Mouse (Mus musculus) kidney, embryonic 15.5 days (tissue): ENCODE results near the gene Sfn. TPM values are rescaled to one million over a fixed set of nuclear protein-coding genes. Genes with fewer than 3 reads are reported as not detected.

Experiments used
- ATAC-seq: fragments of 200-750 bp; cut with Nextera tagmentation; replicated peaks from 2 replicates; pipeline ENCODE4 v1.8.0; 2017; ENCODE audit warnings: moderate TSS enrichment; ENCODE audit not compliant: low FRiP score
- H3K27ac ChIP-seq: fragments of 300-500 bp; sonication (generic); 2 replicates; pipeline ENCODE4 v1.5.1; 2015; ENCODE audit warnings: mild to moderate bottlenecking, inconsistent platforms
- H3K27me3 ChIP-seq: fragments of 300-500 bp; sonication (generic); 2 replicates; pipeline ENCODE4 v1.6.1; 2015; ENCODE audit warnings: inconsistent platforms
- H3K36me3 ChIP-seq: fragments of 300-500 bp; sonication (generic); 2 replicates; pipeline ENCODE4 v1.6.1; 2015; ENCODE audit warnings: inconsistent platforms
- H3K4me1 ChIP-seq: fragments of 300-500 bp; sonication (generic); 2 replicates; pipeline ENCODE4 v1.6.1; 2015; ENCODE audit warnings: inconsistent platforms
- H3K4me2 ChIP-seq: fragments of 300-500 bp; sonication (generic); 2 replicates; pipeline ENCODE4 v1.6.1; 2015; ENCODE audit warnings: moderate library complexity, mild to moderate bottlenecking, inconsistent platforms
- H3K4me3 ChIP-seq: fragments of 300-500 bp; sonication (generic); replicated peaks from 2 replicates; pipeline ENCODE4 v1.5.1; 2015; ENCODE audit warnings: mild to moderate bottlenecking, inconsistent platforms
- H3K9ac ChIP-seq: fragments of 300-500 bp; sonication (generic); 2 replicates; pipeline ENCODE4 v1.6.1; 2015; ENCODE audit warnings: mild to moderate bottlenecking, inconsistent platforms
- H3K9me3 ChIP-seq: fragments of 300-500 bp; sonication (generic); replicated peaks from 2 replicates; pipeline ENCODE4 v1.6.1; 2016; ENCODE audit warnings: inconsistent platforms
- WGBS: fragments of 180-500 bp; shearing (Covaris S2); methylation state at CpG from one replicate; pipeline ENCODE4 v1.1.7; 2015; ENCODE audit warnings: mixed read lengths; 5-methylcytosine and 5-hydroxymethylcytosine counted together
- polyA plus RNA-seq: library from polyadenylated mRNA; unstranded; fragments of >200 nt; fragmentation: Nextera tagmentation; extraction: Ambion mirVana; gene quantifications from 2 replicates; pipeline ENCODE4 v1.2.1, GENCODE M21; 2015

The Sfn gene
- polyA plus RNA-seq, 1 experiment from 2014 or later, result 13.3 TPM

GRCm38 (mm10) chr4:133603056-133603455 lies 1.1 kb upstream of the Sfn start:
- Histone ChIP-seq H3K9ac (no peak overlapping the region), H3K4me3 (no peak overlapping the region), H3K4me2 (no peak overlapping the region), H3K4me1 (peaks cover 43% of the 10 kb centered on the region), H3K27me3 (peaks cover 41% of the 10 kb centered on the region), H3K9me3 (no peaks in the 10 kb centered on the region), H3K36me3 (peaks cover 47% of the 10 kb centered on the region), H3K27ac (no peak overlapping the region)
- WGBS, result 89% methylated on average over 5 of the region's 5 CpGs
- ATAC-seq, result no peak

- H3K9me3 ChIP-seq, result no peaks in the 10 kb centered on the region
- peak overlapping the region; percentile 94 for H3K4me2 ChIP-seq
- ATAC-seq, result no peak
- H3K27me3 ChIP-seq, result peaks cover 41% of the 10 kb centered on the region
- peaks cover 34% of the 10 kb centered on the region for H3K4me1 ChIP-seq
- peaks cover 20% of the 10 kb centered on the region for H3K36me3 ChIP-seq
- H3K4me3 ChIP-seq, result peak overlapping the region; percentile 59
- peak overlapping the region; percentile 51 for H3K9ac ChIP-seq
- 11% methylated on average over 9 of the region's 9 CpGs for WGBS
- peak overlapping the region; percentile 15; the same call in 1 of the 2 replicates for H3K27ac ChIP-seq
Observed at GRCm38 (mm10) chr4:133600306-133600705, 1.7 kb downstream of the Sfn start.

GRCm38 (mm10) chr4:133599571-133600073 lies 2.3 kb downstream of the Sfn start:
- under 1% methylated on average over 50 of the region's 50 CpGs for WGBS
- ATAC-seq, result peak; percentile 95

DNA sequence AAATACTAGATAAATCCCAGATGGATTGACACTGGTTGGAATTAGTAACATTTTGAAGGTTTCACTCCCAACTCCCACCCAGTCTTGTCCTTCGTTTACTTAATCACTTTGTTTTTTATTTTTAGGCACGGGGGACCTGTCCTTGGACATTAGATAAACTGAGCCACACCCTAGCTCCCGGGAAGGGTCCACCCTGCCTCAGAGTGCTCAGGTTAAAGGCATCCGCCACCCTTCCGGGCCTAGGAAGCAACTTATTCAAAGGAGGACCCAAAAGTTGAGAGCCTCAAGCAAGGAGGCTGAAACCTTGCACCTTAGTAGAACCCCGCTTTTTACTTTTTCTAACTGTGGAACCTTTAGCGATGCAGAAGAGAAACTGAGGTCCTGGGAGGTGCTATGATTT lies 2.9 kb downstream of the Sfn start:
- H3K9ac ChIP-seq, result peak overlapping the region; percentile 51
- H3K27me3 ChIP-seq, result peaks cover 41% of the 10 kb centered on the region
- H3K4me1 ChIP-seq, result peaks cover 33% of the 10 kb centered on the region
- peak overlapping the region; percentile 75; the same call in 1 of the 2 replicates for H3K27ac ChIP-seq
- H3K36me3 ChIP-seq, result peaks cover 10% of the 10 kb centered on the region
- WGBS, result 14% methylated on average over 7 of the region's 7 CpGs
- peak overlapping the region; percentile 59 for H3K4me3 ChIP-seq
- no peak for ATAC-seq
- H3K4me2 ChIP-seq, result peak overlapping the region; percentile 94
- H3K9me3 ChIP-seq, result no peaks in the 10 kb centered on the region

More at GRCm38 (mm10) chr4:133599571-133600073, 2.3 kb downstream of the Sfn start:
- Histone ChIP-seq H3K27me3 (peaks cover 41% of the 10 kb centered on the region), H3K4me3 (peak overlapping the region; percentile 59), H3K27ac (peak overlapping the region; percentile 75; the same call in 1 of the 2 replicates), H3K4me1 (peaks cover 33% of the 10 kb centered on the region), H3K9me3 (no peaks in the 10 kb centered on the region), H3K9ac (peak overlapping the region; percentile 51), H3K4me2 (peak overlapping the region; percentile 94), H3K36me3 (peaks cover 13% of the 10 kb centered on the region)

GRCm38 (mm10) chr4:133598616-133599015 lies 3.4 kb downstream of the Sfn start:
- no peaks in the 10 kb centered on the region for H3K9me3 ChIP-seq
- peaks cover 8% of the 10 kb centered on the region for H3K36me3 ChIP-seq
- H3K9ac ChIP-seq, result 0 out of 2 replicates have a peak overlapping the region, but pooled peaks have one; percentile 51
- no peak for ATAC-seq
- H3K4me1 ChIP-seq, result peaks cover 33% of the 10 kb centered on the region
- H3K27ac ChIP-seq, result peak overlapping the region; percentile 75
- H3K27me3 ChIP-seq, result peaks cover 41% of the 10 kb centered on the region
- H3K4me2 ChIP-seq, result peak overlapping the region; percentile 94
- peak overlapping the region; percentile 59; the same call in 1 of the 2 replicates for H3K4me3 ChIP-seq
- WGBS, result 23% methylated on average over 4 of the region's 4 CpGs

GRCm38 (mm10) chr4:133596084-133596483 lies 5.9 kb downstream of the Sfn start:
- Histone ChIP-seq H3K4me3 (no peak overlapping the region), H3K27ac (no peak overlapping the region), H3K9me3 (no peaks in the 10 kb centered on the region), H3K4me1 (peaks cover 26% of the 10 kb centered on the region), H3K4me2 (no peak overlapping the region), H3K36me3 (peaks cover 20% of the 10 kb centered on the region), H3K9ac (no peak overlapping the region), H3K27me3 (peaks cover 16% of the 10 kb centered on the region)
- no peak for ATAC-seq
- 78% methylated on average over 6 of the region's 6 CpGs for WGBS

DNA sequence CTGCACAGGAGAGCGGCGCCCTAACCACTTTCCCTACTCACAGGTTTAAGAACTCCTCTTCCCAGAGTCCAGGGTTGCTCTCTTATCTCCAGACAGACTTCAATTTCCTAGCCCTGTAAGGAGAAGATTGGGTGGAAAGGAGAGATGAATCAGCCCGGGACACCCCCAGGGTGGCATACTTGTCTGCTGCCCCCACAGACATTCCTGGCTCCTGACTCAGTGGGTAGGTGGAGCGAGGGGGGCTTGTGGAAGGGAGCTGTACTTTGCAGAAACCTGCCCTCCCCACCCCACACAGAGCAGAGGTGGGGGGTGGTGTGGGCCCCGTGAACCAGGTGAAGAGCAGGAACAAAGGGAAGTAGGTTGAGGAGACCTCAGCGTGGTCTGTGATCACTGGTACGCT lies 6.4 kb downstream of the Sfn start:
- 76% methylated on average over 7 of the region's 7 CpGs for WGBS
- Histone ChIP-seq H3K36me3 (peaks cover 26% of the 10 kb centered on the region), H3K4me2 (no peak overlapping the region), H3K27me3 (peaks cover 15% of the 10 kb centered on the region), H3K9ac (no peak overlapping the region), H3K4me3 (no peak overlapping the region), H3K27ac (no peak overlapping the region), H3K9me3 (no peaks in the 10 kb centered on the region), H3K4me1 (peaks cover 26% of the 10 kb centered on the region)
- no peak for ATAC-seq

DNA sequence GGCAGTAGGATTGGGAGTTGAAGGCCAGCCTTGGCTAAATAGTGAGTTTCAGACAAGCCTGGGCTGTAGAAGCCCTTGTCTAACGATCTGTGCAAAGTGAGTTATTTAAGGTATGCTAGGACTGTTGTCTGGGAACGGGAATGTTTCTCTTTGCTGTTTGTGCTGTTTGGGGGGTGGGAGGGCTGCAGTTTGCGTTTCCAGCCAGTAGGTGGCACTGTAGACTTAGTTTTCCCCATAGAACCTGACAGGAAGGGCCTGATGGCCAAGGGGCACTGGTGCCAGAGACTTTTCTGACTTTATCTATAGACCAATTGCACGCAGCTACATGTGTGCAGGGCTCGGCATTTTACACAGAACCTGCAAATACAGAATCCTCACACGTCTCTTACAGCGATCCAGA lies 9.4 kb downstream of the Sfn start:
- 29% methylated on average over 7 of the region's 7 CpGs for WGBS

GRCm38 (mm10) chr4:133584059-133584951 lies 17.7 kb downstream of the Sfn start, which contains the start of gene Gpn2:
Gpn2 (plus strand) TSS chr4:133584362.
- peaks cover 68% of the 10 kb centered on the region for H3K36me3 ChIP-seq
- H3K9ac ChIP-seq, result peak within 1 kb of the TSS; percentile 83
- peak within 1 kb of the TSS; percentile 85 for H3K27ac ChIP-seq
- peaks cover 20% of the 10 kb centered on the region for H3K4me1 ChIP-seq
- H3K27me3 ChIP-seq, result no peaks in the 10 kb centered on the region
- peak; percentile 90 for ATAC-seq
- H3K4me3 ChIP-seq, result peak within 1 kb of the TSS; percentile 92
- H3K9me3 ChIP-seq, result no peaks in the 10 kb centered on the region
- WGBS, result 2% methylated on average over 65 of the region's 65 CpGs
- peak within 1 kb of the TSS; percentile 100 for H3K4me2 ChIP-seq

More for the DNA sequence above, 9.4 kb downstream of the Sfn start:
- peaks cover 56% of the 10 kb centered on the region for H3K36me3 ChIP-seq
- no peak overlapping the region for H3K9ac ChIP-seq
- H3K27me3 ChIP-seq, result no peaks in the 10 kb centered on the region
- H3K4me3 ChIP-seq, result no peak overlapping the region
- ATAC-seq, result peak; percentile 43; the same call in 1 of the 2 replicates
- H3K4me2 ChIP-seq, result no peak overlapping the region
- H3K9me3 ChIP-seq, result no peaks in the 10 kb centered on the region
- 0 out of 2 replicates have a peak, but pooled peaks cover 3% of the 10 kb centered on the region for H3K4me1 ChIP-seq
- H3K27ac ChIP-seq, result 0 out of 2 replicates have a peak overlapping the region, but pooled peaks have one; percentile 15

DNA sequence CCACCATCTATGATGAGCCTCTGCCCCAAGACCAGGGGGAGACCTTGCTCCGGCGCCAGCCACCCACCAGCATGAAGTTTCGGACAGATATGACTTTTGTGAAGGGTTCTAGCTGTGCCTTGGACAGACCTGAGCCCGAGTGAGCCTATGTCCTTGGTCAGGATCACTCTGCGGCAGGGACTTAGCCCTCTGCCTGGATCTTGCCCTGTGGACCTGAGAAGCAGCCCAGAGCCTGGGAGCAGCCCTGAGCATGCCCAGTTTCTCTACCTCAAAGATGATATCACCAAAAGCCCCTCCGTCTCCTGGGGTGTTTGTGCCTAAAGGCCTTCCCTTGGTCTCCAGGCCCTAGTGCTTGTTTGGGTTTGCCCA lies 18.3 kb downstream of the Sfn start:
- Histone ChIP-seq H3K9ac (peak overlapping the region; percentile 83), H3K4me2 (peak overlapping the region; percentile 100), H3K4me3 (peak overlapping the region; percentile 92), H3K9me3 (no peaks in the 10 kb centered on the region), H3K27ac (peak overlapping the region; percentile 85), H3K36me3 (peaks cover 68% of the 10 kb centered on the region), H3K4me1 (peaks cover 20% of the 10 kb centered on the region), H3K27me3 (no peaks in the 10 kb centered on the region)
- WGBS, result 53% methylated on average over 6 of the region's 6 CpGs
- ATAC-seq, result peak; percentile 64

GRCm38 (mm10) chr4:133577983-133578382 lies 24.0 kb downstream of the Sfn start:
- Histone ChIP-seq H3K27me3 (no peaks in the 10 kb centered on the region), H3K4me3 (no peak overlapping the region), H3K36me3 (peaks cover 55% of the 10 kb centered on the region), H3K9ac (no peak overlapping the region), H3K9me3 (no peaks in the 10 kb centered on the region), H3K27ac (no peak overlapping the region), H3K4me2 (no peak overlapping the region), H3K4me1 (peaks cover 15% of the 10 kb centered on the region)
- 75% methylated on average over 12 of the region's 12 CpGs for WGBS
- ATAC-seq, result no peak

- peak overlapping the region; percentile 99 for H3K4me3 ChIP-seq
- H3K9me3 ChIP-seq, result no peaks in the 10 kb centered on the region
- H3K9ac ChIP-seq, result peak overlapping the region; percentile 90
- peaks cover 26% of the 10 kb centered on the region for H3K36me3 ChIP-seq
- 1% methylated on average over 41 of the region's 41 CpGs for WGBS
- H3K27me3 ChIP-seq, result no peaks in the 10 kb centered on the region
- peaks cover 19% of the 10 kb centered on the region for H3K4me1 ChIP-seq
- peak; percentile 63; the same call in 1 of the 2 replicates for ATAC-seq
- H3K27ac ChIP-seq, result peak overlapping the region; percentile 94
- H3K4me2 ChIP-seq, result peak overlapping the region; percentile 94
Observed at GRCm38 (mm10) chr4:133574843-133575202, 27.1 kb downstream of the Sfn start.
